Mouse (Mus musculus) midbrain, embryonic 14.5 days (tissue): ENCODE measurements at regions not wholly inside any gene's neighbourhood (a gene's known extent, or its start where the extent isn't known, plus 50 kb on each side); places are given as distances from the start of the nearest gene placed in this dataset.

Experiments
- ATAC-seq: fragments of 200-750 bp; cut with Nextera tagmentation; 2 replicates; pipeline ENCODE4 v1.8.0; 2017; ENCODE audit warnings: moderate number of reproducible peaks, moderate library complexity; ENCODE audit not compliant: low FRiP score, low TSS enrichment
- DNase-seq: peaks from one replicate; pipeline ENCODE4 v3.0.0-alpha.2; 2015
- H3K27ac ChIP-seq: fragments of 300-500 bp; sonication (generic); replicated peaks from 2 replicates; pipeline ENCODE4 v1.5.1; 2014; ENCODE audit warnings: mild to moderate bottlenecking, low read depth, low read length, moderate library complexity
- H3K27me3 ChIP-seq: fragments of 300-500 bp; sonication (generic); 2 replicates; pipeline ENCODE4 v1.6.1; 2014; ENCODE audit warnings: low read length, control low read depth, mixed read lengths; ENCODE audit not compliant: control insufficient read depth, insufficient read depth
- H3K36me3 ChIP-seq: fragments of 300-500 bp; sonication (generic); 2 replicates; pipeline ENCODE4 v1.6.1; 2014; ENCODE audit warnings: low read length, control low read depth; ENCODE audit not compliant: control insufficient read depth, insufficient read depth
- H3K4me1 ChIP-seq: fragments of 300-500 bp; sonication (generic); 2 replicates; pipeline ENCODE4 v1.6.1; 2014; ENCODE audit warnings: mild to moderate bottlenecking, antibody characterized with exemption, low read length, control low read depth; ENCODE audit not compliant: control insufficient read depth, insufficient read depth
- H3K4me2 ChIP-seq: fragments of 300-500 bp; sonication (generic); 2 replicates; pipeline ENCODE4 v1.6.1; 2014; ENCODE audit warnings: mild to moderate bottlenecking, low read length, moderate library complexity
- H3K4me3 ChIP-seq: fragments of 300-500 bp; sonication (generic); replicated peaks from 2 replicates; pipeline ENCODE4 v1.5.1; 2014; ENCODE audit warnings: low read depth, low read length
- H3K9ac ChIP-seq: fragments of 300-500 bp; sonication (generic); replicated peaks from 2 replicates; pipeline ENCODE4 v1.6.1; 2014; ENCODE audit warnings: mild to moderate bottlenecking, low read length, moderate library complexity
- H3K9me3 ChIP-seq: fragments of 300-500 bp; sonication (generic); 2 replicates; pipeline ENCODE4 v1.6.1; 2016; ENCODE audit warnings: low read length, control low read depth, mixed read lengths; ENCODE audit not compliant: control insufficient read depth
- WGBS: fragments of 180-500 bp; shearing (Covaris S2); extraction: QIAGEN DNeasy Blood & Tissue Kit; methylation state at CpG from one replicate; pipeline ENCODE4 v1.1.7; 2014; 5-methylcytosine and 5-hydroxymethylcytosine counted together

GRCm38 (mm10) chr8:34488746-34489400 lies 377.3 kb upstream of the Gm10131 start:
- no peak overlapping the region for H3K9ac ChIP-seq
- H3K27me3 ChIP-seq, result no peaks in the 10 kb centered on the region
- H3K27ac ChIP-seq, result no peak overlapping the region
- no peaks in the 10 kb centered on the region for H3K9me3 ChIP-seq
- peaks cover 9% of the 10 kb centered on the region; the same call in 1 of the 2 replicates for H3K4me1 ChIP-seq
- ATAC-seq (no peak), DNase-seq (no peak)
- H3K4me3 ChIP-seq, result no peak overlapping the region
- 68% methylated on average over 7 of the region's 7 CpGs for WGBS
- no peaks in the 10 kb centered on the region for H3K36me3 ChIP-seq
- no peak overlapping the region for H3K4me2 ChIP-seq

- H3K4me3 ChIP-seq, result no peak overlapping the region
- DNase-seq, result peak; percentile 40
Measured at GRCm38 (mm10) chr8:34486433-34487096, 375.0 kb upstream of the Gm10131 start.

DNA sequence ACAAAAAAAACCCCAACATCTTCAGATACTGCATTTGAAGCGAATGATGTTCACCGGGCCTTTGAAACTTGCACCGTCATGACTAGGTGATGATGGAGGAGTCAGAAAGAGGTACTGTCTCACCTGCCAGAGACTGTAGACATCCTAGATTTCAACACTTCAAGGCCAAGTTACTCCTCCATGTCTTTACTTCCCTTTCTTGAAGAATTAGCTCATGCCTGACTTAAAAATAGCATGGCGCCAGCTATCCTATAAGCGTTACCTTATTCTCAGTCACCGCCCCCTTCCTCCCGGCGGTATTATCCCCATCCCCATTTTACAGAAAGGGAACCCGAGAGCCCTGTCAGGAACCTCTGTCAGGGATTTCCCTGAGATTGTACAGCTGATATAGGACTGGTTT lies 374.4 kb upstream of the Gm10131 start:
- H3K4me3 ChIP-seq, result no peak overlapping the region
- no peak overlapping the region for H3K27ac ChIP-seq
- no peak for DNase-seq
- H3K4me1 ChIP-seq, result peaks cover 4% of the 10 kb centered on the region; the same call in 1 of the 2 replicates
- no peak overlapping the region for H3K9ac ChIP-seq
- no peaks in the 10 kb centered on the region for H3K36me3 ChIP-seq
- no peaks in the 10 kb centered on the region for H3K27me3 ChIP-seq
- no peak overlapping the region for H3K4me2 ChIP-seq
- no peak for ATAC-seq
- H3K9me3 ChIP-seq, result no peaks in the 10 kb centered on the region
- WGBS, result 94% methylated on average over 9 of the region's 9 CpGs

More at GRCm38 (mm10) chr8:34486433-34487096, 375.0 kb upstream of the Gm10131 start:
- H3K9me3 ChIP-seq, result no peaks in the 10 kb centered on the region
- 46% methylated on average over 17 of the region's 17 CpGs for WGBS
- peaks cover 4% of the 10 kb centered on the region; the same call in 1 of the 2 replicates for H3K4me1 ChIP-seq
- no peak overlapping the region for H3K9ac ChIP-seq
- no peaks in the 10 kb centered on the region for H3K36me3 ChIP-seq
- no peak overlapping the region for H3K27ac ChIP-seq
- no peak for ATAC-seq
- H3K27me3 ChIP-seq, result no peaks in the 10 kb centered on the region
- no peak overlapping the region for H3K4me2 ChIP-seq

DNA sequence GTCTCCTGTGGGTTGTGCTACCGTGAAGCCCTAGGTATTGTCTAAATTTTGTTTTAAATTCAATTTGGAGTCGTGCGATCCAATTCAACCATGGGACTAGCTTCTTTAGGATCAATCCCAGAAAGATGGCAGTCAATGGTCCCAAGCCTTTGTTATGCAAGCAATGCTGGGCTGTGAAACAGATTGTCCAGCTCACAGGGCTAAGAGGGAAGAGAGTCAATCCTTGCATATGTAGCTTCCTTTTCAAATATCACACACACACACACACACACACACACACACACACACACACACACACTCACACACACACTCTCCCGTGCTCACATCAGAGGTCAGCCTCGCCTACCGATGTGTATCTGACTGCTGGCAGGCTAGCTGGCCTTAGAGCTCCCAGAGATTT lies 373.8 kb upstream of the Gm10131 start:
- no peaks in the 10 kb centered on the region for H3K27me3 ChIP-seq
- DNase-seq (no peak), ATAC-seq (no peak)
- H3K4me2 ChIP-seq, result no peak overlapping the region
- H3K4me3 ChIP-seq, result no peak overlapping the region
- no peaks in the 10 kb centered on the region for H3K36me3 ChIP-seq
- no peaks in the 10 kb centered on the region for H3K9me3 ChIP-seq
- no peak overlapping the region for H3K9ac ChIP-seq
- WGBS, result 81% methylated on average over 6 of the region's 6 CpGs
- H3K27ac ChIP-seq, result no peak overlapping the region
- H3K4me1 ChIP-seq, result peaks cover 4% of the 10 kb centered on the region; the same call in 1 of the 2 replicates

DNA sequence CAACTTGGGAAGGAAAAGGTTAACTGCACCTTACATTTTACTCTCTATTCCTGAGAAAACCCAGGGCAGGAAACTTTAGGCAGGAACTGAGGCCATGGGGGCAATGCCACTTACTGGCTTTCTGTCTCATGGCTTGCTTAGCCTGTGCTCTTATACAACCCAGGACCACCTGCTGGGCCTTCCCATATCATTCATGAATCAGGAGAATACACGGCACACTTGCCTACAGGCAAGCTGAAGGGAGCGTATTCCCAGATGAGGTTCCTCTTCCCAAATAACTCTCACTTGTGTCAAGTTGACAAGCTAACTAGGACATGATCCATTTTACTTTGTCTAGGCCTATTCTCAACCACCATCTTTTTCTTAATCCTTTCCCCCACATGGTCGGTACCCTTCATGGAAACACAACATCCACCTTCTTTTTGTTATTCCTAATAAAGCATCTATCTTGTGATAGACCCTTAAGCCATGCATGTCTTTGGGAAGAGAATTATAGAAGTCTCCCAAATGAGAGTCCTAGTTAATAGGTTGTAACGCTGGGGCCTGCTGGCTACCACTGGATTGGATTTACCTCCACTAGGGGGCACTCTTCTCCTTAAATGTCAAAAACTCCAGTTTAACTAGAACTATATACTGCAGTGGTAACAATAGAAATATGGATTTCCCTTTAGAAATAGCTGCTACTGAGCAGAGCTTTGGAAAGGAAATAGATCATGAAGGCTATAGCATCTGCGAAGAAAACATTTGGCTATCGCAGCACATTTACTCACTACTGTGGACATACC lies 373.2 kb upstream of the Gm10131 start:
- Histone ChIP-seq H3K4me2 (no peak overlapping the region), H3K9me3 (no peaks in the 10 kb centered on the region), H3K36me3 (no peaks in the 10 kb centered on the region), H3K27me3 (no peaks in the 10 kb centered on the region), H3K4me3 (no peak overlapping the region), H3K9ac (no peak overlapping the region), H3K4me1 (peaks cover 4% of the 10 kb centered on the region; the same call in 1 of the 2 replicates), H3K27ac (no peak overlapping the region)
- DNase-seq (peak; percentile 90), ATAC-seq (peak; percentile 37; the same call in 1 of the 2 replicates)
- 69% methylated on average over 6 of the region's 6 CpGs for WGBS

- H3K36me3 ChIP-seq, result no peaks in the 10 kb centered on the region
- H3K4me3 ChIP-seq, result no peak overlapping the region
- no peak overlapping the region for H3K4me2 ChIP-seq
- H3K9ac ChIP-seq, result no peak overlapping the region
- 73% methylated on average over 4 of the region's 4 CpGs for WGBS
- no peak overlapping the region for H3K27ac ChIP-seq
- H3K9me3 ChIP-seq, result no peaks in the 10 kb centered on the region
- no peaks in the 10 kb centered on the region for H3K27me3 ChIP-seq
- H3K4me1 ChIP-seq, result peaks cover 4% of the 10 kb centered on the region; the same call in 1 of the 2 replicates
- ATAC-seq (no peak), DNase-seq (no peak)
Measured at GRCm38 (mm10) chr8:34483212-34483611, 371.7 kb upstream of the Gm10131 start.

DNA sequence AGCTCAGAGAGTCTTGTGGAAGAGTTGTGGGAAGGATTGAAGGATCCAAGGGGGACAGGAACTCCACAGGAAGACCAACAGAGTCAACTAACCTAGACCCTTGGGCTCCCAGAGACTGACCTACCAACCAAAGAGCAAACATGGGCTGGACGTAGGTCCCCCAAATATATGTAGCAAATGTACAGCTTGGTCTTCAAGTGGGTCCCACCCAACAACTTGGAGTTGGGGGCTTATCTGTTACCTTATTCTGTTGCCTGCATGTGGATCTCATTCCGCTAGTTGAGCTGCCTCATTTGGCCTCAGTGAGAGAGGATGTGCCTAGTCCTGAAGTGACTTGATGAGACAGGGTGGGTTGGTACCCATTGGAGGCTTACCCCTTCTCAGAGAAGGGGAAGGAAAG lies 371.1 kb upstream of the Gm10131 start:
- Histone ChIP-seq H3K27ac (no peak overlapping the region), H3K4me3 (no peak overlapping the region), H3K4me2 (no peak overlapping the region), H3K4me1 (peaks cover 4% of the 10 kb centered on the region; the same call in 1 of the 2 replicates), H3K9ac (no peak overlapping the region), H3K9me3 (no peaks in the 10 kb centered on the region), H3K27me3 (no peaks in the 10 kb centered on the region), H3K36me3 (no peaks in the 10 kb centered on the region)
- no peak for ATAC-seq
- no peak for DNase-seq
- 98% methylated on average over 2 of the region's 2 CpGs for WGBS

DNA sequence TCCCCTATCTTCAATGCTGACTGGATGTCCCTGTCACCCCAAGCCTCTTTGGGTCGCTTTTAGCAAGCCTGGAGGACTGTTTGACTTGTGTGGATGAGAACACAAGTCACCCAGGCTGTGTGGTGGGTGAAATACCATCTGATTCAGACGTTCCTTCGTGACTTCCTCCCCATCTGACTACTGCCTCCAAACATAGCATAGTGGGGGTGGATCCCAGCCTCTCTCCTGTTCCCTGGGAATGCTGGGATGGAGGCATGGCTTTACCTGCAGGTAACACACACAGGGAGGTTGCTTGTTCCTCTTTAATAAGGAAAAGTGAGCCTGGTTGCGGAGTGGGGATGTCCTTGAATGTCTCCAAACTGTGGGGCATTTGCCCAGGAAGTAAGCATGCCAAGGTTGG lies 369.0 kb upstream of the Gm10131 start:
- ATAC-seq (no peak), DNase-seq (no peak)
- H3K9ac ChIP-seq, result no peak overlapping the region
- H3K4me1 ChIP-seq, result no peaks in the 10 kb centered on the region
- no peak overlapping the region for H3K4me3 ChIP-seq
- no peak overlapping the region for H3K27ac ChIP-seq
- H3K36me3 ChIP-seq, result no peaks in the 10 kb centered on the region
- H3K27me3 ChIP-seq, result no peaks in the 10 kb centered on the region
- no peak overlapping the region for H3K4me2 ChIP-seq
- 80% methylated on average over 4 of the region's 4 CpGs for WGBS
- H3K9me3 ChIP-seq, result no peaks in the 10 kb centered on the region
